Mouse (Mus musculus): ENCODE measurements at regions not wholly inside any gene's neighbourhood (a gene's known extent, or its start where the extent isn't known, plus 50 kb on each side); places are given as distances from the start of the nearest gene placed in this dataset.
A peak's percentile ranks its signal among the peaks of the same experiment; 100 is the strongest.
"Not testable (repeated sequence)": the region's sequence is repeated elsewhere in the genome, so short reads cannot be mapped to it uniquely, and the experiment has no call there.

DNA sequence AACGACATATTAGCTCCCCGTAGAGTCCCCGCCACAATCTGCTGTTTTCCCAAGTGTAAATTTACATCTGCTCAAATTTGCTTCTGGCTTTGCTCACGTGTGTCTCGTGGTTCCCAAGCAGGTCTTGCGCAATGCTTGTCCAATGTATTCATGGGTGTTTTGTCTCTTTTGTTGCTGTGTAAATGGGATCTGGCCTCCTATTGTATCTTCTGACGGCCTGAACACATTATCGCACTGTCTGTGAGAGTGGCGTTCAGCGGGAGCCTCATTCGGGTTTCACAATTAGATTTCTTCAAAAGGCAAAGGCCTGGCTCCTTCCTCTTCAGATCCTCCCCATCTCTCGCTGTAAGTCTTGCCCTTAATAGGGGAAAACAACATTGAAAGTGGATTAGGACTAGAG lies 274.5 kb downstream of the Fam19a5 start:
- no peak for ATAC-seq (ENCODE audit: low FRiP score, low TSS enrichment)
- no peak overlapping the region for H3K27ac ChIP-seq (replicated peaks; ENCODE audit: low read depth, low read length)
- 8% methylated on average over 12 of the region's 12 CpGs for WGBS

GRCm38 (mm10) chr15:87842097-87842496 lies 298.0 kb downstream of the Fam19a5 start:
- Histone ChIP-seq H3K9ac (replicated peaks; ENCODE audit: low read length) (no peak overlapping the region), H3K27ac (replicated peaks; ENCODE audit: low read depth, low read length) (no peak overlapping the region), H3K27me3 (ENCODE audit: control insufficient read depth, insufficient read depth, low read length) (no peaks in the 10 kb centered on the region), H3K36me3 (ENCODE audit: control insufficient read depth, insufficient read depth, low read length) (no peaks in the 10 kb centered on the region), H3K4me3 (replicated peaks; ENCODE audit: low read depth, low read length) (no peak overlapping the region), H3K4me1 (ENCODE audit: control insufficient read depth, insufficient read depth, low read length) (no peaks in the 10 kb centered on the region), H3K4me2 (ENCODE audit: low read length) (no peak overlapping the region), H3K9me3 (ENCODE audit: control insufficient read depth, low read length) (no peaks in the 10 kb centered on the region)
- WGBS = 44% methylated on average over 3 of the region's 3 CpGs
- no peak for ATAC-seq (ENCODE audit: low FRiP score, low TSS enrichment)
- no peak for DNase-seq

More for the DNA sequence above, 274.5 kb downstream of the Fam19a5 start:
- no peaks in the 10 kb centered on the region for H3K9me3 ChIP-seq (ENCODE audit: control insufficient read depth, low read length)
- H3K27me3 ChIP-seq (ENCODE audit: control insufficient read depth, insufficient read depth, low read length) = 0 out of 2 replicates have a peak, but pooled peaks cover 8% of the 10 kb centered on the region
- no peaks in the 10 kb centered on the region for H3K4me1 ChIP-seq (ENCODE audit: control insufficient read depth, insufficient read depth, low read length)
- H3K4me2 ChIP-seq (ENCODE audit: low read length) = no peak overlapping the region
- H3K36me3 ChIP-seq (ENCODE audit: control insufficient read depth, insufficient read depth, low read length) = no peaks in the 10 kb centered on the region
- H3K4me3 ChIP-seq (replicated peaks; ENCODE audit: low read depth, low read length) = no peak overlapping the region
- H3K9ac ChIP-seq (replicated peaks; ENCODE audit: low read length) = no peak overlapping the region
- DNase-seq = peak; percentile 41

DNA sequence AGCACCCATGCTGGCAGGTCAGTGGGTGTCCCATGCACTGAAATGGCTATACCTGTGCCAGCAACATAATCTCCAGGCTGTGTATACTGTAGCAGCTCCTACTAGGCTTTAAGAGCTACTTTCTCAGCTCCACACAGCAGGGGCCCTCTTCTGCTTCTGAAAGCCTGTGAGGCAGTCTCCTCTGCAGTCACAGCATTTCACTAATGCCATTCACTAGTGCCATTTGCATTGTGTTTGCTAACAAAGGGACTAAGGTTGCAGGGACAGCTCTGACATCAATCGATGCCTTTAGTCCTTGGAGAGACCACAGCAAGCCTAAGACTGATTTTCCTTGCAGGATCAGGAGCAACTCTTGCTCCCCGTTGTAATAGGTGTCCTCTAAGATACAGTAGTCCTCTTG lies 315.0 kb downstream of the Fam19a5 start:
- H3K27me3 ChIP-seq (ENCODE audit: control insufficient read depth, insufficient read depth, low read length) = no peaks in the 10 kb centered on the region
- no peak for DNase-seq
- no peak for ATAC-seq (ENCODE audit: low FRiP score, low TSS enrichment)
- no peak overlapping the region for H3K9ac ChIP-seq (replicated peaks; ENCODE audit: low read length)
- H3K27ac ChIP-seq (replicated peaks; ENCODE audit: low read depth, low read length) = no peak overlapping the region
- no peak overlapping the region for H3K4me3 ChIP-seq (replicated peaks; ENCODE audit: low read depth, low read length)
- no peaks in the 10 kb centered on the region for H3K36me3 ChIP-seq (ENCODE audit: control insufficient read depth, insufficient read depth, low read length)
- no peaks in the 10 kb centered on the region for H3K9me3 ChIP-seq (ENCODE audit: control insufficient read depth, low read length)
- 3% methylated on average over 2 of the region's 2 CpGs for WGBS
- 0 out of 2 replicates have a peak, but pooled peaks cover 5% of the 10 kb centered on the region for H3K4me1 ChIP-seq (ENCODE audit: control insufficient read depth, insufficient read depth, low read length)
- no peak overlapping the region for H3K4me2 ChIP-seq (ENCODE audit: low read length)

GRCm38 (mm10) chr15:87876286-87876899 lies 332.3 kb downstream of the Fam19a5 start:
- Histone ChIP-seq H3K9ac (replicated peaks; ENCODE audit: low read length) (no peak overlapping the region), H3K9me3 (ENCODE audit: control insufficient read depth, low read length) (no peaks in the 10 kb centered on the region), H3K4me2 (ENCODE audit: low read length) (no peak overlapping the region), H3K27ac (replicated peaks; ENCODE audit: low read depth, low read length) (no peak overlapping the region), H3K27me3 (ENCODE audit: control insufficient read depth, insufficient read depth, low read length) (no peaks in the 10 kb centered on the region), H3K4me3 (replicated peaks; ENCODE audit: low read depth, low read length) (no peak overlapping the region), H3K4me1 (ENCODE audit: control insufficient read depth, insufficient read depth, low read length) (no peaks in the 10 kb centered on the region), H3K36me3 (ENCODE audit: control insufficient read depth, insufficient read depth, low read length) (no peaks in the 10 kb centered on the region)
- DNase-seq = no peak
- ATAC-seq (ENCODE audit: low FRiP score, low TSS enrichment) = no peak
- WGBS = 82% methylated on average over 9 of the region's 9 CpGs

DNA sequence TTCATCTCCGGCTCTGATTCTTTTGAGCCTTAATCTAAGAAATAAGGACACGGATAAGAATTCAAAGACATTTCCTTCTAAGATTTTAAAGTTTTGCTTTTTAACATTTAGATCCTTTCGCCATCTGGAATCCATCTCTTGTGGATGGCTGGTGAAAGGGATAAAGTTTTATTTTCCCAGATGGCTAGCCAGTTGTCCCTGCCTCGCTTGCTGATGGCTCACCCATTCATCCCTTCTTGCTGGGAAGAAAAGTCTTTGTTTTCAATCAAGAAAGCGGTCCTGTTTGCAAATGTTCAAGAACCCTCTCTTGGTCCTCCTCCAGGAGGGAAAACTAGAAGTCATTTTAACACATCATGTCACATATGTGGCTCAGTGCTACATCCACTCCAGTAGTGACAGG lies 346.8 kb downstream of the Fam19a5 start:
- Histone ChIP-seq H3K4me3 (replicated peaks; ENCODE audit: low read depth, low read length) (no peak overlapping the region), H3K4me2 (ENCODE audit: low read length) (no peak overlapping the region), H3K36me3 (ENCODE audit: control insufficient read depth, insufficient read depth, low read length) (no peaks in the 10 kb centered on the region), H3K27ac (replicated peaks; ENCODE audit: low read depth, low read length) (no peak overlapping the region), H3K27me3 (ENCODE audit: control insufficient read depth, insufficient read depth, low read length) (no peaks in the 10 kb centered on the region), H3K9me3 (ENCODE audit: control insufficient read depth, low read length) (no peaks in the 10 kb centered on the region), H3K9ac (replicated peaks; ENCODE audit: low read length) (no peak overlapping the region), H3K4me1 (ENCODE audit: control insufficient read depth, insufficient read depth, low read length) (no peaks in the 10 kb centered on the region)
- ATAC-seq (ENCODE audit: low FRiP score, low TSS enrichment) = no peak
- 91% methylated on average over 5 of the region's 5 CpGs for WGBS
- DNase-seq = no peak

- not testable (repeated sequence) for H3K4me1 ChIP-seq (ENCODE audit: control insufficient read depth, insufficient read depth, low read length); H3K9me3 ChIP-seq (ENCODE audit: control insufficient read depth, low read length); ATAC-seq (ENCODE audit: low FRiP score, low TSS enrichment); H3K27ac ChIP-seq (replicated peaks; ENCODE audit: low read depth, low read length); H3K27me3 ChIP-seq (ENCODE audit: control insufficient read depth, insufficient read depth, low read length); H3K36me3 ChIP-seq (ENCODE audit: control insufficient read depth, insufficient read depth, low read length); H3K9ac ChIP-seq (replicated peaks; ENCODE audit: low read length); H3K4me2 ChIP-seq (ENCODE audit: low read length); H3K4me3 ChIP-seq (replicated peaks; ENCODE audit: low read depth, low read length); DNase-seq
- 89% methylated on average over 6 of the region's 6 CpGs for WGBS
These were observed 350.8 kb downstream of the Fam19a5 start for GRCm38 (mm10) chr15:87894866-87895265.

- ATAC-seq (ENCODE audit: low FRiP score, low TSS enrichment) = no peak
- no peaks in the 10 kb centered on the region for H3K27me3 ChIP-seq (ENCODE audit: control insufficient read depth, insufficient read depth, low read length)
- H3K4me3 ChIP-seq (replicated peaks; ENCODE audit: low read depth, low read length) = no peak overlapping the region
- H3K9ac ChIP-seq (replicated peaks; ENCODE audit: low read length) = no peak overlapping the region
- DNase-seq = no peak
- no peaks in the 10 kb centered on the region for H3K4me1 ChIP-seq (ENCODE audit: control insufficient read depth, insufficient read depth, low read length)
- H3K36me3 ChIP-seq (ENCODE audit: control insufficient read depth, insufficient read depth, low read length) = no peaks in the 10 kb centered on the region
- no peak overlapping the region for H3K4me2 ChIP-seq (ENCODE audit: low read length)
- H3K9me3 ChIP-seq (ENCODE audit: control insufficient read depth, low read length) = no peaks in the 10 kb centered on the region
- H3K27ac ChIP-seq (replicated peaks; ENCODE audit: low read depth, low read length) = no peak overlapping the region
- WGBS = 84% methylated on average over 4 of the region's 4 CpGs
These were observed 354.6 kb downstream of the Fam19a5 start for GRCm38 (mm10) chr15:87898655-87899054.

- H3K9me3 ChIP-seq (ENCODE audit: control insufficient read depth, low read length) = no peaks in the 10 kb centered on the region
- WGBS = 94% methylated on average over 6 of the region's 6 CpGs
- no peak for ATAC-seq (ENCODE audit: low FRiP score, low TSS enrichment)
These were observed 360.3 kb downstream of the Fam19a5 start for GRCm38 (mm10) chr15:87904436-87904835.

DNA sequence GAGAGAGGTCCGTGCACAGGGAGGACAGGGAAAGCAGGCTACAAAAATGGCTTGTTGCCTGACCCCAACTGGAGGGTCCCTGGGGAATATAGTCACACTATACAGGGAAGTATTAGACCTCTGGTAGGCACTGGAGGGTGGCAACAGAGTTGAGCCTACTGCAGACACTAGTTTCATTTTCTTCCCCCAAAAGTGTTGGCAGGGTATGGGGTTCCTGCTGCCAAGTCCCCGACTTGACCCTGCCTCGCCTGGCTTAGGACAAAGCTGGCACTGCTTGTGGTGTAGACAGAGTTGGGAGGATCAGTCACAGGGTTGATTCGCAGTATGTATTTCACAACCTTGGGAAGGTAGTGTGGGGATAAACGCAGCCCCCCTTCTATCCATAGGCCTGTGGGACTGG lies 362.2 kb downstream of the Fam19a5 start:
- no peak overlapping the region for H3K27ac ChIP-seq (replicated peaks; ENCODE audit: low read depth, low read length)
- H3K4me2 ChIP-seq (ENCODE audit: low read length) = no peak overlapping the region
- DNase-seq = no peak
- 88% methylated on average over 5 of the region's 5 CpGs for WGBS
- no peak overlapping the region for H3K9ac ChIP-seq (replicated peaks; ENCODE audit: low read length)
- no peaks in the 10 kb centered on the region for H3K4me1 ChIP-seq (ENCODE audit: control insufficient read depth, insufficient read depth, low read length)
- H3K9me3 ChIP-seq (ENCODE audit: control insufficient read depth, low read length) = no peaks in the 10 kb centered on the region
- ATAC-seq (ENCODE audit: low FRiP score, low TSS enrichment) = no peak
- no peaks in the 10 kb centered on the region for H3K36me3 ChIP-seq (ENCODE audit: control insufficient read depth, insufficient read depth, low read length)
- no peaks in the 10 kb centered on the region for H3K27me3 ChIP-seq (ENCODE audit: control insufficient read depth, insufficient read depth, low read length)
- no peak overlapping the region for H3K4me3 ChIP-seq (replicated peaks; ENCODE audit: low read depth, low read length)

More at GRCm38 (mm10) chr15:87904436-87904835, 360.3 kb downstream of the Fam19a5 start:
- no peak overlapping the region for H3K4me2 ChIP-seq (ENCODE audit: low read length)
- H3K36me3 ChIP-seq (ENCODE audit: control insufficient read depth, insufficient read depth, low read length) = no peaks in the 10 kb centered on the region
- no peak for DNase-seq
- H3K4me3 ChIP-seq (replicated peaks; ENCODE audit: low read depth, low read length) = no peak overlapping the region
- H3K27ac ChIP-seq (replicated peaks; ENCODE audit: low read depth, low read length) = no peak overlapping the region
- H3K27me3 ChIP-seq (ENCODE audit: control insufficient read depth, insufficient read depth, low read length) = no peaks in the 10 kb centered on the region
- H3K9ac ChIP-seq (replicated peaks; ENCODE audit: low read length) = no peak overlapping the region
- no peaks in the 10 kb centered on the region for H3K4me1 ChIP-seq (ENCODE audit: control insufficient read depth, insufficient read depth, low read length)
